Comparison of ENCODE assay signal across 20 mouse cellular contexts in genomic region chr10:59843125-59843524, GRCm38 (mm10).
"Had no signal": no experiment of that assay in that cellular context is flagged by ENCODE, and none has a peak within 500 bp of the region (broad histone marks: within the 10 kb centered on the region; RNA-seq: fewer than 3 reads in every experiment).

No protein-coding gene starts in this region.

- H3K4me3 ChIP-seq: layer of hippocampus, adult 2 months; limb, embryonic 13.5 days; liver, embryonic 15.5 days; midbrain, embryonic 15.5 days; neural tube, embryonic 12.5 days; stomach, embryonic 15.5 days had no signal

- H3K9me3 ChIP-seq: limb, embryonic 13.5 days; liver, embryonic 15.5 days; midbrain, embryonic 15.5 days; neural tube, embryonic 12.5 days; stomach, embryonic 15.5 days had no signal

- H3K27ac ChIP-seq: kidney, postnatal 0 days; layer of hippocampus, adult 2 months; limb, embryonic 13.5 days; liver, embryonic 15.5 days; midbrain, embryonic 15.5 days; neural tube, embryonic 12.5 days; stomach, embryonic 15.5 days had no signal

- H3K4me2 ChIP-seq: limb, embryonic 13.5 days; liver, embryonic 11.5 days; liver, embryonic 15.5 days; midbrain, embryonic 11.5 days; midbrain, embryonic 15.5 days; neural tube, embryonic 12.5 days; stomach, embryonic 15.5 days had no signal

- H3K27me3 ChIP-seq: limb, embryonic 13.5 days; liver, embryonic 15.5 days; midbrain, embryonic 15.5 days; neural tube, embryonic 12.5 days; stomach, embryonic 15.5 days had no signal

- H3K9ac ChIP-seq: limb, embryonic 13.5 days; liver, embryonic 15.5 days; midbrain, embryonic 15.5 days; neural tube, embryonic 12.5 days; stomach, embryonic 15.5 days had no signal

- H3K36me3 ChIP-seq: liver, embryonic 15.5 days; midbrain, embryonic 15.5 days; neural tube, embryonic 12.5 days; stomach, embryonic 15.5 days had no signal

- DNase-seq: kidney, adult 8-10 months; kidney, postnatal 4 days; left cerebral cortex, postnatal 4 days; lung, adult 2 months; lung, postnatal 4 days; retina, postnatal 1 day; right cerebral cortex, postnatal 4 days; thymus, adult 2 months; thymus, postnatal 25 days had no signal

- ATAC-seq: intestine, postnatal 0 days; lung, postnatal 0 days; midbrain, embryonic 15.5 days had no signal

- H3K4me1 ChIP-seq: liver, embryonic 15.5 days; midbrain, embryonic 15.5 days had no signal
